Mouse (Mus musculus): ENCODE measurements around the gene Bdnf. TPM values are rescaled to one million over a fixed set of nuclear protein-coding genes. Genes with fewer than 3 reads are reported as not detected.
A peak's percentile ranks its signal among the peaks of the same experiment; 100 is the strongest.

Gene Bdnf
- polyA plus RNA-seq, 1 experiment: 10.3 TPM

DNA sequence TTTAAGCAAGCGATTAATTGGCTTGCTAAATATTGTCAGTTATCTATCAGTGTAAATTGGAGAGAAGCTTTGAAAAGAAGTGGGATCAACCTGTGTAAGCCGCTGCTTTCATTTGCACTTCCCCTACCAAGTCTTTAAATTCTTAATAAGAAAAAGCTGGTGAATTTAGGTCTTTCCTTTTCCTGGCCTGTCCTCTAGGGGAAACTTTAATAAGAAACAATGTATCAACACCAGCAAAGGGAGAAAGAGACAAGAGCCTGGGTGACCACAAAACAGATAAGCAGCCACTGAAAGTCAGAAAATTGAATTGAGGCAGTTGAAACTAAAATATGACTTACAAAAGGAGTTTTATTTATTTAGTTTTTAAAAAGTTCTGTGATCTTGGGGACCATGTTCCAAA is 4.9 kb downstream of the Bdnf start:
- no peak overlapping the region for H3K27ac ChIP-seq (ENCODE audit: insufficient read depth, low read length)
- TF ChIP-seq POLR2A (IDR thresholded peaks at IDR 0.05; ENCODE audit: extremely low read depth, insufficient read depth, low read length): no peak
- TF ChIP-seq CTCF (IDR thresholded peaks at IDR 0.05; ENCODE audit: extremely low read depth, insufficient read depth, low read length): no peak
- H3K4me1 ChIP-seq (ENCODE audit: control insufficient read depth, insufficient read depth, low read length): 0 out of 2 replicates have a peak, but pooled peaks cover 2% of the 10 kb centered on the region
- no peak overlapping the region for H3K4me3 ChIP-seq (ENCODE audit: insufficient read depth, low read length)

DNA sequence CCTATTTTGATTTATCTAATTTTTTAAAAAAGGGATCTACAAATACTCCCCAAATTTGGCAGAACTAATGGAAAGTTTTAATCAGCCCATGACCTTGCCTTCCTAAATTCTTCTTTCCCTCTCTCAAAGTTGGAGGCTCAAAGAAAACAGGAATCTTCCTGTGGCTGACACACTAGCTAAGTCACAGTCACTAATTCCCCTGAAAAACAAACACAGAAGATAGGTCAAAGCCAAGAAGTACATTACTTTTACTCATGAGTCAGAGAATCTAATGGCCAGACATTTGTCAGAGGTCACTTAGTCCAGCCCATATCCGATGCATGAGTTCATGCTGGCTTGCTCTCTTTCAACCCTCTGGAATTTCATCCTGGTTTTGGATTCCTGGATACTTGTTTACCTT is 6.6 kb downstream of the Bdnf start:
- Histone ChIP-seq H3K27ac (ENCODE audit: insufficient read depth, low read length) (no peak overlapping the region), H3K4me1 (ENCODE audit: control insufficient read depth, insufficient read depth, low read length) (no peaks in the 10 kb centered on the region), H3K4me3 (ENCODE audit: insufficient read depth, low read length) (no peak overlapping the region)
- TF ChIP-seq CTCF (IDR thresholded peaks at IDR 0.05; ENCODE audit: extremely low read depth, insufficient read depth, low read length) (no peak), POLR2A (IDR thresholded peaks at IDR 0.05; ENCODE audit: extremely low read depth, insufficient read depth, low read length) (no peak)

DNA sequence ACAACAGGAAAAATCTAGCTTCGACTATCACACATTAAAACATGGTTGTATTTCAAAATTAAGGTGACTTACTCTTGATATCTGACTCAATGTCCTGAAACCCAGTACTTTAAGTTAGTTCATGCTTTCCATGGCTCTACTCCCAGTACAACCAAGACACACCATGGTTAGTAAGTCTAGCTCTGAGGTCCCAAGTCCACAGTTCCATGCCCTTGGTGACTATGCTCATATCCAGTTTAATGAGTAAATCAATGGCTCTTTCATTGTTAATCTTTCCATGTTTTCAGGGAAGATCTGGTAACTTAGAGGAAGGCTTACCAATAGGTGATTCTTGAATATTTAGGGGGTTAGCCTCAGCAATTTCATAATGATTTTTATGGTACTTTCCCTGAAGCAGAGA is 14.2 kb downstream of the Bdnf start:
- Histone ChIP-seq H3K4me1 (ENCODE audit: control insufficient read depth, insufficient read depth, low read length) (no peaks in the 10 kb centered on the region), H3K27ac (ENCODE audit: insufficient read depth, low read length) (no peak overlapping the region), H3K4me3 (ENCODE audit: insufficient read depth, low read length) (no peak overlapping the region)
- no peak for TF ChIP-seq CTCF (IDR thresholded peaks at IDR 0.05; ENCODE audit: extremely low read depth, insufficient read depth, low read length)
- no peak for TF ChIP-seq POLR2A (IDR thresholded peaks at IDR 0.05; ENCODE audit: extremely low read depth, insufficient read depth, low read length)

DNA sequence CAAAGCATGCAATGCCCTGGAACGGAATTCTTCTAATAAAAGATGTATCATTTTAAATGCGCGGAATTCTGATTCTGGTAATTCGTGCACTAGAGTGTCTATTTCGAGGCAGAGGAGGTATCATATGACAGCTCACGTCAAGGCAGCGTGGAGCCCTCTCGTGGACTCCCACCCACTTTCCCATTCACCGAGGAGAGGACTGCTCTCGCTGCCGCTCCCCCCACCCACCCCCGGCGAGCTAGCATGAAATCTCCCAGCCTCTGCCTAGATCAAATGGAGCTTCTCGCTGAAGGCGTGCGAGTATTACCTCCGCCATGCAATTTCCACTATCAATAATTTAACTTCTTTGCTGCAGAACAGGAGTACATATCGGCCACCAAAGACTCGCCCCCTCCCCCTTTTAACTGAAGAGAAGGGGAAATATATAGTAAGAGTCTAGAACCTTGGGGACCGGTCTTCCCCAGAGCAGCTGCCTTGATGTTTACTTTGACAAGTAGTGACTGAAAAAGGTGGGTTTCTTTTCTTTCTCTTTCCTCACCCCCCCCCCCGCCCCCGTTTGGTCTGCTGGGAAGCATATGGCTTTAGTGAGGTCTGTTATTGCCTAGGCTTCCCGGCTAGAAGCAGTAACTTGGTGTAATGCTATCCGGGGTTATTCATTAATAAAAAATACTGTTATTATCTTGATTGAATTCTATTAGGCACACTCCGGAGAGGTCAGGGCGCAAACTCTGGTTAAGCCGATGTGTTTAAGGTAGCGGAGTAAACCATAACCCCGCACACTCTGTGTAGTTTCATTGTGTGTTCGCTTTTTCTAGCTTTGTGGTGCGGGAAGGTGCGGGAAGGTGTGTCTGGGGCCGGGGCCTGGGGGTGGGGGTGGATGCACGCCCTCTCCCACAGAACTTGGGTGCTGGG is 18.0 kb downstream of the Bdnf start:
- H3K4me3 ChIP-seq (ENCODE audit: insufficient read depth, low read length): peak overlapping the region; percentile 49
- no peaks in the 10 kb centered on the region for H3K4me1 ChIP-seq (ENCODE audit: control insufficient read depth, insufficient read depth, low read length)
- H3K27ac ChIP-seq (ENCODE audit: insufficient read depth, low read length): no peak overlapping the region
- no peak for TF ChIP-seq CTCF (IDR thresholded peaks at IDR 0.05; ENCODE audit: extremely low read depth, insufficient read depth, low read length)
- TF ChIP-seq POLR2A (IDR thresholded peaks at IDR 0.05; ENCODE audit: extremely low read depth, insufficient read depth, low read length): 0 out of 2 replicates have a peak, but pooled peaks have one; percentile 15

DNA sequence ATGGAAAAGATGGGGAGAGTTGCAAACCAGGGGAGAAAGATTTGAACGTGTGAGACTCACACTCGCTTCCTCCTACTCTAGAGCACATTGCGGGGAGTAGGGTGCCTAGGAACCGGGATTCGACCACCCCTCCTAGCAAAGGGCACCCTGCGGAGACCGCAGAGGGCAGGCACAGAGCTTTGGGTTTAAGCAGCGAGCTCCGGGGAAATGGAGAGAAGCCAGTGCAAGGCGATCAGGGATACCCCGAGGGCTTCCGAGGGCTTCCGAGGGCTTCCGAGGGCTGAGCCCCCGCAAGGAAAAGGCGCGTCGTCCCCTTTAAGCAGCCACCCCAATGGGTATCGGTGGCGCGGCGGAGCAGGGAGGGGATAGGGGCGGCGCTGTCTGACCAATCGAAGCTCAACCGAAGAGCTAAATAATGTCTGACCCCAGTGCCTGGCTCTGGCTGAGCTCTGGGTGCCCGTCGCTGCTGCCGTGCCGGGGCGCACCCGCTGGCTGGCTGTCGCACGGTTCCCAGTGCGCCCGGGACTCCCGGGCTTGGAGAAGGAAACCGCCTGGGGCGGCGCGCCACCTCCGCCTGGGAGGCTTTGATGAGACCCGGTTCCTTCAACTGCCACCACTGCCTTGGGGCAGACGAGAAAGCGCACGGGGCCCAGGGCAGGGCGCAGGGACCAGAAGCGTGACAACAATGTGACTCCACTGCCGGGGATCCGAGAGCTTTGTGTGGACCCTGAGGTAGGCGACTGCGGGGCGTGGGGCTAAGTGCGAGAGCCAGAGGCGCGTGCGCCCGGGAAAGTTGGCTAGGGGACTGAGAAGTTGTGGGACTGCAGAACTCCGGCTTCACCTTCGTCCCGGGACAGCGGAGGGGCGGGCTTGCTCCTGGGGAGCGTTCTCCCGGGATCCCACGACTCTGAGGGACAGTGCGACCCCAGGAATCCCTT is 18.9 kb downstream of the Bdnf start:
- no peaks in the 10 kb centered on the region for H3K4me1 ChIP-seq (ENCODE audit: control insufficient read depth, insufficient read depth, low read length)
- TF ChIP-seq POLR2A (IDR thresholded peaks at IDR 0.05; ENCODE audit: extremely low read depth, insufficient read depth, low read length) (no peak), CTCF (IDR thresholded peaks at IDR 0.05; ENCODE audit: extremely low read depth, insufficient read depth, low read length) (no peak)
- no peak overlapping the region for H3K27ac ChIP-seq (ENCODE audit: insufficient read depth, low read length)
- peak overlapping the region; percentile 49 for H3K4me3 ChIP-seq (ENCODE audit: insufficient read depth, low read length)

DNA sequence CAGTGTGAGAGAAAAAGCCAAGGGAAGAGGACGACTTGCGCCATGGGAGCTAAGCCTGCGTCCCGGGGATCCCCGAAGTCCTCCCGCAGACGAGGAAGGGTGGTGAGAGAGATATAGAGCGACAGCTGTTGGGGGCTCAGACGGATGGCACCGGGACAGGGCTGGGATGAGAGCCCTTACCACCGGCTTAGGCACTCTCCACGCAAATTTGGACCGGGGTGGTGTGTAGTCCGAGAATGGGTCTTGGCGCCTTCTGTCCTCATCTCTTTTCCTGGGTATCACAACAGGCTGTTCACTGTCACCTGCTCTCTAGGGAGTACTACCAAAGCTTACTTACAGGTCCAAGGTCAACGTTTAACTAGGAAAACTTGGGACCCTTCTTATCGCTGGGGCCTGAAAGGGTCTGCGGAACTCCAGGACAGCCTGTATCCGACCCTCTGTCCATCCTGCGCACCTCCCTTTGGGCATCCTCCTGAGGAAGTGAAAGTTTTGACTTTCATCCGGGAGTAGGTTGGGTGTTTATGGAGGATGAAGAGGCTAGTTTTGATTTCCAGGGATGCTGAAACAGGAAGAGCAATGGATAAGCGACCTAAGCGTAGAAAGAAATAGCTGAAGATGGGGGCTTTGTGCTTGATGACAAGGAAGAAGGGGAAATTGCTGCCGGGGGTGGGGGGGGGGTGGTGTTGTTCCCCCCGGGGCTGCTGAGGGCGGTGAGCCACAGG is 19.8 kb downstream of the Bdnf start:
- no peak overlapping the region for H3K27ac ChIP-seq (ENCODE audit: insufficient read depth, low read length)
- no peaks in the 10 kb centered on the region for H3K4me1 ChIP-seq (ENCODE audit: control insufficient read depth, insufficient read depth, low read length)
- TF ChIP-seq POLR2A (IDR thresholded peaks at IDR 0.05; ENCODE audit: extremely low read depth, insufficient read depth, low read length) (no peak), CTCF (IDR thresholded peaks at IDR 0.05; ENCODE audit: extremely low read depth, insufficient read depth, low read length) (no peak)
- peak overlapping the region; percentile 49 for H3K4me3 ChIP-seq (ENCODE audit: insufficient read depth, low read length)

DNA sequence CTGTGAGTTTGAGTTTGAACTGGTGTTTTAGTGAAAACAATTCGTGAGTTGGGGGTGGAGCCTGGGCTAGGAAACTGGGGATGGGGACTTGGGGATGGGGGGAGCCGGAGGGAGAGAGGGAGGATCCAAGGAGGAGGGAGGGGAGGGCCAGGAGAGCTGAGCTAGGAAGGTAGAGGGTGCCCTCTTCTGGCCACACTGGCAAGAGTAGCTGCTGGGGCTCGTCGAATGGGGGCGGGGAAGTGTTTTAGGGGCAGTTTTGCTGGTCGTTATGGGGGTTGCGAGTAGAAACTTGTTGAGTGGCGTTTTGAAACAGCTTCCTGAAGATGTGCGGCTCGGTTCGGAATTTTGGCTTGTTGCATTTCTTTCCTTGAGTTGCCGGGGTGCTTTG is 20.3 kb downstream of the Bdnf start:
- Histone ChIP-seq H3K4me1 (ENCODE audit: control insufficient read depth, insufficient read depth, low read length) (no peaks in the 10 kb centered on the region), H3K4me3 (ENCODE audit: insufficient read depth, low read length) (peak overlapping the region; percentile 49), H3K27ac (ENCODE audit: insufficient read depth, low read length) (no peak overlapping the region)
- TF ChIP-seq CTCF (IDR thresholded peaks at IDR 0.05; ENCODE audit: extremely low read depth, insufficient read depth, low read length) (peak; percentile 80), POLR2A (IDR thresholded peaks at IDR 0.05; ENCODE audit: extremely low read depth, insufficient read depth, low read length) (no peak)

DNA sequence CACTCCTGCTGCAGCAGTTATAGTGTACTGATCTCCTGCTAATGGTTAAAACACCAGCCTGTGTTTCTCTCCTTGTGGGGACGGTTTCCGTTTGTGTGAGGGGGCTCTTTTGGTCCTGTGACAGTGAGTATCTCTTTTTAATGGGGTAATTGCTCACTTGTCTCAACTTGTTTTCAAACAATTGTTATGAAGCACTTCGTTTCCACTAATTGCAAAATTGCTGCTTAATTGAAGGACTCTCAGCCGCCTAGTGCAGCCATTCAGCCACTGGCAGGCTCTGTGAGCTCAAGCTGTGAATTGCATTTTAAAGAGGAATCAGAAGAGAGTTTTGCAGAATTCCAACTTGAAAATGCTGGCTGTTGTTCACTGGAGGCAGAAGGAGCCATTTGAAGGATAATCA is 22.7 kb downstream of the Bdnf start:
- Histone ChIP-seq H3K4me3 (ENCODE audit: insufficient read depth, low read length) (no peak overlapping the region), H3K27ac (ENCODE audit: insufficient read depth, low read length) (no peak overlapping the region), H3K4me1 (ENCODE audit: control insufficient read depth, insufficient read depth, low read length) (no peaks in the 10 kb centered on the region)
- no peak for TF ChIP-seq CTCF (IDR thresholded peaks at IDR 0.05; ENCODE audit: extremely low read depth, insufficient read depth, low read length)
- TF ChIP-seq POLR2A (IDR thresholded peaks at IDR 0.05; ENCODE audit: extremely low read depth, insufficient read depth, low read length): no peak

DNA sequence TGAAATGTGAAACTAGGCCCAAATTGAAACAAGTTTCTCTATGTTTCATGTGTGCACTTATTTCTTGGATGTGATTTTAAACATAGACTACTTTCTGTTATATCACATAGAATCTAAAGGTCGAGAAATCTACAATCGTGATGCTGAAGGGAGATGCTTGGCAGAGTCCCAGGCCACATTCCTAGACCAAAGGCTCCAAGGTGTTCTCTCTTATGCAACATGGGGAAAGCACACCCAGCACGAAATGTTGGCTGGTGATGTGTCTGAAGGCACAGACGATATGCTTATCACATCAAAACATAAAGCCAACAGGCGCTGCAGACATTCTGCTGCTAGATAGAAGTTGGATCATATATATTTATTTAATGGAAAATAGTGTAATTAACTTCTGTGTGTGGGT is 25.8 kb downstream of the Bdnf start:
- no peaks in the 10 kb centered on the region for H3K4me1 ChIP-seq (ENCODE audit: control insufficient read depth, insufficient read depth, low read length)

More for the DNA sequence above, 25.8 kb downstream of the Bdnf start:
- TF ChIP-seq POLR2A (IDR thresholded peaks at IDR 0.05; ENCODE audit: extremely low read depth, insufficient read depth, low read length): no peak
- no peak for TF ChIP-seq CTCF (IDR thresholded peaks at IDR 0.05; ENCODE audit: extremely low read depth, insufficient read depth, low read length)
- Histone ChIP-seq H3K27ac (ENCODE audit: insufficient read depth, low read length) (no peak overlapping the region), H3K4me3 (ENCODE audit: insufficient read depth, low read length) (no peak overlapping the region)

All from cortical plate, adult 2 months (tissue).